ENCODE assay signal across 26 mouse cellular contexts in the genomic region with DNA sequence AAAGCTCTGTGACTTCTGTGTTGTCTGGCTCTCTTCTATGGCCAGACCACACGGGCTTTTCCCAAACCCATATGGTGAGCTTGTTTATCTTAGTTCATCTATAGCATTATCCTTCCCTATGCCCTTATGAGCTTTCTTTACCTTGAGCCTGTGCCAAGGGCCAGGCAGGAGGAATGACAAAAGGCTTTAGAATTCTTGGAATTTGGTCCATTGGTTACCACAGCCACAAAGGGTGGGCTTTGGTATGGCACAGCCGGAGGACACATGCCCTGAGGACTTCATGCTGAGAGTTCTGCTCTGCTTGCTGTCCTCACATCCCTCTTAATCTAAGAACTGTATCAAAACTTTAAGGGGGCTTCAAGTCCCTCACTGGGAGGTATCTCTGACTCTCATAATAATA. TPM values are rescaled to one million over a fixed set of nuclear protein-coding genes. Genes with fewer than 3 reads are reported as not detected.
A peak's percentile ranks its signal among the peaks of the same experiment; 100 is the strongest.
DNase-seq lines count a peak whose midpoint lies in the region; ATAC-seq and TF ChIP-seq lines count a peak whose summit lies in the region.
"Had no signal": no experiment of that assay in that cellular context is flagged by ENCODE, and none has a peak within 500 bp of the region (broad histone marks: within the 10 kb centered on the region; RNA-seq: fewer than 3 reads in every experiment).

No protein-coding gene starts in this region.

- DNase-seq in forebrain, embryonic 11.5 days (ENCODE audit: low spot score) = peak; percentile 55
- DNase-seq in midbrain, embryonic 11.5 days (ENCODE audit: low spot score, missing footprints) = no peak
- DNase-seq in Muller cell, postnatal 12 days (ENCODE audit: inconsistent ontology term) = peak; percentile 83
- DNase-seq in retina, postnatal 1 day = no peak
- DNase-seq: adrenal gland, adult 2 months; adrenal gland, postnatal 25 days; B cell, adult 2 months; cerebellum, adult 11 months; cerebellum, adult 8-10 months; cerebellum, postnatal 14 days; forebrain, postnatal 0 days; gastrocnemius, postnatal 14 days; heart, adult 2 months; heart, postnatal 14 days had no signal

- TF ChIP-seq POLR2A in embryonic fibroblast, embryonic 13.5 days (IDR thresholded peaks at IDR 0.05; ENCODE audit: low read depth, low read length) = no peak

- H3K36me3 ChIP-seq in forebrain, embryonic 11.5 days (ENCODE audit: control insufficient read depth, insufficient read depth, low read length) = no peaks in the 10 kb centered on the region
- H3K36me3 ChIP-seq in forebrain, embryonic 15.5 days = no peaks in the 10 kb centered on the region
- no peaks in the 10 kb centered on the region for H3K36me3 ChIP-seq in midbrain, embryonic 13.5 days
- no peaks in the 10 kb centered on the region for H3K36me3 ChIP-seq in midbrain, embryonic 11.5 days (ENCODE audit: control insufficient read depth, insufficient read depth, low read length)
- H3K36me3 ChIP-seq: embryonic facial prominence, embryonic 15.5 days; forebrain, embryonic 12.5 days; G1E; heart, embryonic 15.5 days; hindbrain, embryonic 15.5 days had no signal

- WGBS in forebrain, embryonic 11.5 days = 3% methylated on average over 2 of the region's 2 CpGs
- WGBS in forebrain, embryonic 15.5 days = 2% methylated on average over 2 of the region's 2 CpGs
- 13% methylated on average over 2 of the region's 2 CpGs for WGBS in midbrain, embryonic 13.5 days
- WGBS in midbrain, embryonic 11.5 days = 5% methylated on average over 2 of the region's 2 CpGs

- H3K4me1 ChIP-seq in forebrain, embryonic 11.5 days (replicated peaks; ENCODE audit: control insufficient read depth, insufficient read depth, low read length) = no peaks in the 10 kb centered on the region; the same call in 1 of the 2 replicates
- peaks cover 7% of the 10 kb centered on the region; the same call in 1 of the 2 replicates for H3K4me1 ChIP-seq in forebrain, embryonic 15.5 days
- no peaks in the 10 kb centered on the region for H3K4me1 ChIP-seq in midbrain, embryonic 13.5 days (replicated peaks)
- H3K4me1 ChIP-seq in midbrain, embryonic 11.5 days (ENCODE audit: control insufficient read depth, insufficient read depth, low read length) = no peaks in the 10 kb centered on the region
- peaks cover 7% of the 10 kb centered on the region for H3K4me1 ChIP-seq in embryonic fibroblast, embryonic 13.5 days (ENCODE audit: control insufficient read depth, insufficient read depth, low read length)
- H3K4me1 ChIP-seq: embryonic facial prominence, embryonic 15.5 days; heart, embryonic 15.5 days; hindbrain, embryonic 15.5 days had no signal

- H3K27me3 ChIP-seq in forebrain, embryonic 11.5 days (ENCODE audit: control insufficient read depth, insufficient read depth, low read length) = no peaks in the 10 kb centered on the region
- no peaks in the 10 kb centered on the region for H3K27me3 ChIP-seq in forebrain, embryonic 15.5 days
- no peaks in the 10 kb centered on the region for H3K27me3 ChIP-seq in midbrain, embryonic 13.5 days
- no peaks in the 10 kb centered on the region for H3K27me3 ChIP-seq in midbrain, embryonic 11.5 days (ENCODE audit: control insufficient read depth, insufficient read depth, low read length)
- H3K27me3 ChIP-seq: embryonic facial prominence, embryonic 15.5 days; forebrain, embryonic 12.5 days; heart, embryonic 15.5 days; hindbrain, embryonic 15.5 days had no signal

- no peak for TF ChIP-seq CTCF in embryonic fibroblast, embryonic 13.5 days (IDR thresholded peaks at IDR 0.05; ENCODE audit: borderline replicate concordance, insufficient read depth, low read length)

- no peak overlapping the region for H3K4me3 ChIP-seq in forebrain, embryonic 11.5 days (ENCODE audit: low read depth, low read length)
- no peak overlapping the region for H3K4me3 ChIP-seq in forebrain, embryonic 15.5 days
- no peak overlapping the region for H3K4me3 ChIP-seq in midbrain, embryonic 13.5 days (replicated peaks)
- no peak overlapping the region for H3K4me3 ChIP-seq in midbrain, embryonic 11.5 days (ENCODE audit: low read depth, low read length)
- no peak overlapping the region for H3K4me3 ChIP-seq in embryonic fibroblast, embryonic 13.5 days (ENCODE audit: insufficient read depth, low read length)
- H3K4me3 ChIP-seq: embryonic facial prominence, embryonic 15.5 days; forebrain, embryonic 12.5 days; heart, adult 2 months; heart, embryonic 15.5 days; hindbrain, embryonic 15.5 days had no signal

- H3K9ac ChIP-seq in forebrain, embryonic 11.5 days (ENCODE audit: low read length) = no peak overlapping the region
- no peak overlapping the region for H3K9ac ChIP-seq in forebrain, embryonic 15.5 days (replicated peaks)
- no peak overlapping the region for H3K9ac ChIP-seq in midbrain, embryonic 13.5 days (replicated peaks)
- no peak overlapping the region for H3K9ac ChIP-seq in midbrain, embryonic 11.5 days (ENCODE audit: low read length)
- H3K9ac ChIP-seq: embryonic facial prominence, embryonic 15.5 days; forebrain, embryonic 12.5 days; forebrain, postnatal 0 days; heart, embryonic 15.5 days; hindbrain, embryonic 15.5 days had no signal

- no peak overlapping the region for H3K4me2 ChIP-seq in forebrain, embryonic 11.5 days (ENCODE audit: low read depth, low read length, severe bottlenecking)
- no peak overlapping the region for H3K4me2 ChIP-seq in forebrain, embryonic 15.5 days (replicated peaks)
- no peak overlapping the region for H3K4me2 ChIP-seq in midbrain, embryonic 13.5 days (replicated peaks)
- H3K4me2 ChIP-seq in midbrain, embryonic 11.5 days = no peak overlapping the region
- H3K4me2 ChIP-seq: embryonic facial prominence, embryonic 15.5 days; forebrain, embryonic 12.5 days; heart, embryonic 11.5 days; heart, embryonic 15.5 days; hindbrain, embryonic 15.5 days had no signal

- H3K27ac ChIP-seq in forebrain, embryonic 11.5 days (ENCODE audit: low read depth, low read length) = no peak overlapping the region
- no peak overlapping the region for H3K27ac ChIP-seq in forebrain, embryonic 15.5 days (replicated peaks)
- no peak overlapping the region for H3K27ac ChIP-seq in midbrain, embryonic 13.5 days
- H3K27ac ChIP-seq in midbrain, embryonic 11.5 days (ENCODE audit: low read depth, low read length) = no peak overlapping the region
- H3K27ac ChIP-seq in embryonic fibroblast, embryonic 13.5 days (ENCODE audit: insufficient read depth, low read length) = 0 out of 2 replicates have a peak overlapping the region, but pooled peaks have one; percentile 41
- H3K27ac ChIP-seq: embryonic facial prominence, embryonic 15.5 days; forebrain, embryonic 12.5 days; heart, adult 2 months; heart, embryonic 15.5 days; hindbrain, embryonic 15.5 days had no signal

- no peak for ATAC-seq in forebrain, embryonic 11.5 days (replicated peaks; ENCODE audit: low FRiP score)
- ATAC-seq in forebrain, embryonic 15.5 days (replicated peaks) = no peak
- ATAC-seq in midbrain, embryonic 13.5 days = 0 out of 2 replicates have a peak, but pooled peaks have one; percentile 27
- ATAC-seq in midbrain, embryonic 11.5 days (ENCODE audit: low FRiP score) = no peak
- ATAC-seq in inflammation-experienced regulatory T-cells, adult 6 months = no peak
- ATAC-seq: CD4-positive, CD25-positive, alpha-beta regulatory T cell, adult 4 months; forebrain, postnatal 0 days; intestine, postnatal 0 days had no signal

- no peaks in the 10 kb centered on the region for H3K9me3 ChIP-seq in forebrain, embryonic 11.5 days (ENCODE audit: control insufficient read depth, low read length)
- H3K9me3 ChIP-seq in forebrain, embryonic 15.5 days = no peaks in the 10 kb centered on the region
- H3K9me3 ChIP-seq in midbrain, embryonic 13.5 days = no peaks in the 10 kb centered on the region
- no peaks in the 10 kb centered on the region for H3K9me3 ChIP-seq in midbrain, embryonic 11.5 days (ENCODE audit: control insufficient read depth, low read length)
- H3K9me3 ChIP-seq: embryonic facial prominence, embryonic 15.5 days; forebrain, embryonic 12.5 days; G1E; heart, embryonic 15.5 days; hindbrain, embryonic 15.5 days had no signal

RNA-seq across cellular contexts. Expression of a gene that starts 53.7 kb away (rescaled TPM):
- polyA plus RNA-seq in forebrain, embryonic 11.5 days (2014; fragmentation: Nextera tagmentation; extraction: Ambion mirVana) = 45.2 and 45.8 TPM in 2 replicates
- polyA plus RNA-seq in forebrain, embryonic 15.5 days (2015; fragmentation: Nextera tagmentation; extraction: Ambion mirVana) = 79.1 and 83.4 TPM in 2 replicates
- polyA plus RNA-seq in midbrain, embryonic 13.5 days (2015; fragmentation: Nextera tagmentation; extraction: Ambion mirVana) = 79.6 and 79.7 TPM in 2 replicates
- polyA plus RNA-seq in midbrain, embryonic 11.5 days (2014; fragmentation: Nextera tagmentation; extraction: Ambion mirVana) = 52.4 and 53.7 TPM in 2 replicates
- 27.5 and 28.4 TPM in 2 replicates for polyA plus RNA-seq in embryonic fibroblast, embryonic 13.5 days (2011; ENCODE audit: insufficient read length, low read depth, missing spikeins)
- polyA plus RNA-seq in inflammation-experienced regulatory T-cells, adult 6 months (2017; shearing (Covaris generic)) = 10 to 100 TPM; 14.3 to 16.2 (median 15.9) TPM

Comparison
In these comparisons a context has a peak if more than half of its experiments do, and no peak if none do; other contexts are left out.
1. DNase-seq: peak in forebrain, embryonic 11.5 days (single experiment) and Muller cell, postnatal 12 days (single experiment); none in midbrain, embryonic 11.5 days (single experiment) and retina, postnatal 1 day (single experiment).